In the genomic region with DNA sequence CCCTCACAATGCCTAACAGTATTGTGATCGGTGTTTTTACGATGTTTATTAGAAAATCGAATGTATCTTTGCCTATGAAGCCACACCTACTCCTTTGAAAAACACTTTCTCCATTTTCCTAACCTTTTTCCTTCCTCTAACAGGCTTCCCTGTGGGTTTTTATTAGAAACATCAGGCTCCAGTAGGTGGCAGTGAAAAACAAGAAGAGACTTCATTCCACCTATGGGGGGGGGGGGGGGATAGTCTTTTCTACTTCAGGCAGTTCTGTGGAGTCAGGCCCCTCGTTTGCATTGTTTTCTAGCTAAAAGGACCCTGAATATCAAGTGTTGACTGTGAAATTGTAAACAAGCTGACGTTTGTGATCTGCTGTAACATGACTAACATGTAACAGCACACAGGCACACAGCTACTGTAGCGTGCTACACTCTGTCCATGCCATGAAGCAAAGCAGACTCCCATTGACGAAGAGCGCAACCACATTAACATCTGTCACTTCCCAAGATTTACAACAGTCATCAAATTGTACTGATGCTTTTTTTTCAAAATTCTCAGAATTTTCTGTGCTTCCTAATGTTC, we compare ENCODE assay signal across 8 mouse cellular contexts. TPM values are rescaled to one million over a fixed set of nuclear protein-coding genes. Genes with fewer than 3 reads are reported as not detected.
A peak's percentile ranks its signal among the peaks of the same experiment; 100 is the strongest.
DNase-seq lines count a peak whose midpoint lies in the region.

No protein-coding gene starts in this region.

- intact Hi-C loops in left cerebral cortex, postnatal 10 days (cut with DNase I): loop anchor here (10.0 kb wide), 1 partner anchor 298 kb away; no protein-coding TSS in a partner anchor

- peak; percentile 26 to 51 for DNase-seq in cerebellum, postnatal 10 days
- DNase-seq in cerebellum, adult 11 months: no peak
- peak; percentile 4 for DNase-seq in lung, postnatal 36 days
- no peak for DNase-seq in lung, postnatal 4 days
- DNase-seq in kidney, postnatal 14 days: peak; percentile 8
- no peak for DNase-seq in thymus, postnatal 14 days
- DNase-seq in left cerebral cortex, postnatal 10 days (ENCODE audit: extremely low spot score in 1 of 2, low spot score in 2 of 2): no peak
- DNase-seq in heart, adult 8-10 months (ENCODE audit: low spot score): no peak

RNA-seq across cellular contexts. Expression of a gene that starts 41.5 kb away (rescaled TPM):
- 10 to 100 TPM; 65.4 to 73.3 TPM for total RNA-seq in left cerebral cortex, postnatal 10 days (2021)
- total RNA-seq in heart, adult 8-10 months (2022): 10 to 100 TPM; 33.5 to 36.3 (median 35.4) TPM

Comparison
In these comparisons a context has a peak if more than half of its experiments do, and no peak if none do; other contexts are left out.
1. DNase-seq: peak in cerebellum, postnatal 10 days (2 of 2), lung, postnatal 36 days (single experiment) and kidney, postnatal 14 days (single experiment); none in cerebellum, adult 11 months (single experiment), lung, postnatal 4 days (0 of 2), thymus, postnatal 14 days (single experiment), left cerebral cortex, postnatal 10 days (0 of 2) and heart, adult 8-10 months (single experiment).